Mouse (Mus musculus): ENCODE data around the gene Thop1. TPM values are rescaled to one million over a fixed set of nuclear protein-coding genes. Genes with fewer than 3 reads are reported as not detected.
"Not testable (repeated sequence)": the region's sequence is repeated elsewhere in the genome, so short reads cannot be mapped to it uniquely, and the experiment has no call there.

Thop1 gene
- total RNA-seq, 2 experiments from 2014 or later = 12.3 to 13.2 TPM

DNA sequence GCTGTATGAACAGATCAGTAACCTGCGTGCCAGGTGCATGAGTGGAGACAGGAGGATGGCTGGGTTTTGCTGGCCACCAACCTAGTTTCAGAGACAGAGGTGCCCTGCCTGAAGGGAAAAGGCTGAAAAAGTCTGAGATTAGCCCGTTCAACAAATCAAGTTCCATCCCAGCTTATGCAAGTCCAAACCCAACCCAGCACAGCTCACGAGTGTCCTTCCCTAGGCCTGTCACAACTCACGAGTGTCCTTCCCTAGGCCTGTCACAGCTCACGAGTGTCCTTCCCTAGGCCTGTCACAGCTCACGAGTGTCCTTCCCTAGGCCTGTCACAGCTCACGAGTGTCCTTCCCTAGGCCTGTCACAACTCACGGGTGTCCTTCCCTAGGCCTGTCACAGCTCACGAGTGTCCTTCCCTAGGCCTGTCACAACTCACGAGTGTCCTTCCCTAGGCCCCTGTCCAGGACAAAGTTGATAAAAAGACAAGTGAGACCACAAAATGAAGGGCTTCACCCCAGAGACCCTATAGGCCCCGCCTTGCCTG is 14.0 kb upstream of the Thop1 start:
- DNase-seq (ENCODE audit: low spot score) = not testable (repeated sequence)

DNA sequence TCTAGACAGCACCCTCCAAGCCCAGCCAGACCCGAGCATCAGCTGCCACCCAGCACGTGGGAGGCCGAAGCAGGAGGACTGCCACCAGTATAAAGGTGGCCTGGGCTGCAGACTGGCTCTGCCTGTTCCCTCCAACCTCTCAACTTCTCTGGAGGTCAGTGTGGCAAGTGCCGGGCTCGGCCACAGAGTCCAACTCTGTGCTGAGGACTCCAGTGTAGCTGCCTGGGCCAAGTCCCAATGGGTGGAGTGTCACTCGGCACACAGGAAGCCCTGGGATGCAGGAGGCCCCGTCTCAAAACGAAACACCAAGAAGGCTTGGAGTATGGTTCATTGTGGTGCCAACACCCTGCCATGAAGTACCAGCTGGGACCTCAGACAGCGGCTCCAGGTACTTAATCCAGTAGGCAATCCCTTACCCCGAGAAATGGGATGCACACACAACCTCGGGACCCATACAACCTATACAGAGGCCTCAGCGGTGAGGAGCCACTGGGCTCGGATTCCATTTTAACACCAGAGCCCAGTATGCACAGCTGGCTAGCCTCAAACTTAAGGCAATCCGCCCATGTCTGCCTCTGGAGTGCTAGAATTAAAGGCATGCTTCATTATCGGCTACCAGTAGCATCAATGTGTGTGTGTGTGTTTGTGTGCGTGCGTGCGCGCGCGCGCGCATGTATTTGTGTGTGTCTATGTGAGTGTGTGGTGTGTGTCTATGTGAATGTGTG is 12.3 kb upstream of the Thop1 start:
- no peak for DNase-seq (ENCODE audit: low spot score)
- intact Hi-C loops (cut with DNase I) = no loop called here

More for the DNA sequence above, 14.0 kb upstream of the Thop1 start:
- intact Hi-C loops (cut with DNase I) = loop anchor here (1.0 kb wide), 1 partner anchor 17 kb away; no protein-coding TSS in a partner anchor

DNA sequence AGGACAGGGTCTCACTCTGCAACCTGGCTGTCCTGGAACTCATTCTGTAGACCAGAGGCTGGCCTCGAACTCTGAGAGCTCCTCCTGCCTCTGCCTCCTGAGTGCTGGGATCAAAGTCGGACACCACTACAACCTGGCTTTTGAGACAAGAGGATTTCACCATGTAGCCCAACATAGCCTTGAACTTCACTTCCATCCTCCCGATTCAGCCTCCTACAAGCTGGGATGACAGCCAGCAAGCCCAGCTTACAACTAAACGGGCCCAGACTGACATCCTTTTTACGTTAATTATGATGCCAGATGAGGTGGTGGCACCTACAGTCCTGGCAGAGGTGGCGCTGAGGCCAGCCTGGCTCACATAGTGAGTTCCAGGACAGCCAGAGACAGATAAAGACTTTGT is 10.9 kb upstream of the Thop1 start:
- no peak for DNase-seq (ENCODE audit: low spot score)
- intact Hi-C loops (cut with DNase I) = no loop called here

DNA sequence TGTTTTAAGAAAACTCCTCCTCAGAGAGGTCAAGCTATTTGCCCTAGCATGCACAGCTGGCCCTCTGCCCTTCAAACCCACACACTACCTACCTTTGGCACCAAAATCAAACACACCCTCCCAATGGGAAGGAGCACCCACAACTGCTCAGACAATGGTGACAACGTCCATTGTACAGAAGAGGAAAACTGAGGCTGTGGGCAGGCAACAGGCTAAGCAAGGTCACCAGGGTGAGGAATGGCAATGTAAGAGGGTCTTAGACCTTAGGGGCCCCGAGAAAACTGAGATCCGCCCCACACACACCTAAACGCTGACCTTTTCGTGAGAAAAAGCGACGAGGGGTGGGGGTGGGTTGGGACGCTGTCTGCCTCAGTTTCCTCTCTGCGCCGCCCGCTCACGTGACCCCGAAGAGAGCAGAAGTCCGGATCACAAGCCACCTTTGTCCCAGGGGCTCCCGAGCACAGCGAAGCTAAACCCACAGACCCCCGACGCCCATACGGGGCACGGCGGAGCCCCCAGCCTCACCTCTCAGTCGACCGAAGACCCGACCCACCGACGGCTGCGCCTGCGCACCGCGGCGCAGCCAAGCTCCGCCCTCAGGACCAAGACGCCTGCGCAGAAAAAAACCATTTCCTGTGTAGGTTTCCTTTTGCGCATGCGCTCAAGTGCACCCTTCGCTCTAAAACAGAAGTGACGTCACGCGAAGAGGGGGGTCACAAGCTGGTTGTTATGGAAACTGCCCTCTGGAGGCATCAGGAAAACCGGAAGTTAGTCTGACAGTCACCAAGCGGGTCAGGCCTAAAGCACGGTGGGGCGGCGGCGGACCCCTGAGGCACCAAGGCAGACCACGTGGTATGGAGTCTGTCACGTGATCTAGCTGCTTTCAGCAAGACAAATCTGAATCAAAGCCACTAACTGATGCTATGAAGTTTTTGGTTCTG is 10.0 kb upstream of the Thop1 start, which contains the start of gene Sgta:
TSS of gene Sgta (minus strand) at position 579 of the 941 bp plus-strand sequence.
- intact Hi-C loops (cut with DNase I) = no loop called here
- DNase-seq (ENCODE audit: low spot score) = peak; percentile 99

DNA sequence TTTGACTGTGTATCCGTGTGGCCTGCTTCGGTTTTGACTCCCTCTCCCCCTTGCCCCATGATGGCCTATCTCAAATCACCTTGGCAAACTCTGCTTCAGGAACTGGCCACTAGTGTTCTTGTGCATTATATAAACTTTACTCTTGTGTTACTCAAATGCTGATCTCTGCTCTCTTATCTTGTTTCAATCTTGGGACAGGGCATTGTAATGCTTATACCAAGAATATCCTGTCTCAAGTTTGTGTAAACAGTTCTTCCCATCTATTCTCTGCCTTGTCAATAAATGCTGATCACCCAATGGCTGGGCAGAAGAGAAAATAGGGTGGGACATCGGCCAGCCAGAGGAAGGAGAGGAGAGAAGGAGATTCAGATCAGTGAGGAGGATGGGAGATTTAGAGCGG is 7.1 kb upstream of the Thop1 start:
- DNase-seq (ENCODE audit: low spot score) = no peak
- intact Hi-C loops (cut with DNase I) = no loop called here

DNA sequence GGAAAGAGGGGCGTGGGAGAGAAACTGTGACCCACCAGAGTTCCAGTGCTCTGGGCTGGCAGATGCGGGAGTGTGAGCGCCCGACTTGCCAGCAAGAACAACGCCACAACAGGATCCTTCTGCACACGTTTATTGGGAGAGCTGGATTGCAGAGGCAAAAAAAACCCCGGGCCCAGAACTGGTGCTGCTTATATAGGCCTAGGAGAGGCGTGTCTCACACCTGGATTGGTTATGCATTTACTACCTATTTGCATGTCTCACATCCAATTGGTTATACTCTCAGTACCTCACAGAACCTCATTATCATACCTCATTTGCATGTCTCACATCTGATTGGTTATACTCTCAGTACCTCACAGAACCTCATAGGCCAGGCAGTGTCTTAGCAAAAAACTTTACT is 5.3 kb upstream of the Thop1 start:
- DNase-seq (ENCODE audit: low spot score); intact Hi-C loops (cut with DNase I): not testable (repeated sequence)

DNA sequence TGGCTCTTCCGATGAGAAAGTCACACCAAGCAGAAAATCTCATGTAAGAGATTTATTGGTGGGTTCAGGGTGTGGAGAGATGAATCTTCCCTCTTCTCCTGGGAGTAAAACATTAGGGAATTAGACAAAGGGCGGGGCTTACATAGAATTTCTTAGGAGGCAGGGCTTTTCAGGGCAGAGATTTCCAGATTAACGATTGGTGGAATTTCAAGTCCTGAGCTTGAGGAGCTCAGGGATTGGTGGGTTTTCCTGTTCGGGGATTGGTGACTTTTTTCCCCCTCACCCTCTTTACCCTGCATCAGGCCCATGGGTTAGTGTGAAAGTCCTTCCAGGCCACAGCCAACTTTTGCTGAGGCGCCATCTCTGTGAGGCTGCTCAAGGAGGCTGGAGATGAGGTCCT is 1.1 kb upstream of the Thop1 start:
- DNase-seq (ENCODE audit: low spot score) = no peak
- intact Hi-C loops (cut with DNase I) = no loop called here

DNA sequence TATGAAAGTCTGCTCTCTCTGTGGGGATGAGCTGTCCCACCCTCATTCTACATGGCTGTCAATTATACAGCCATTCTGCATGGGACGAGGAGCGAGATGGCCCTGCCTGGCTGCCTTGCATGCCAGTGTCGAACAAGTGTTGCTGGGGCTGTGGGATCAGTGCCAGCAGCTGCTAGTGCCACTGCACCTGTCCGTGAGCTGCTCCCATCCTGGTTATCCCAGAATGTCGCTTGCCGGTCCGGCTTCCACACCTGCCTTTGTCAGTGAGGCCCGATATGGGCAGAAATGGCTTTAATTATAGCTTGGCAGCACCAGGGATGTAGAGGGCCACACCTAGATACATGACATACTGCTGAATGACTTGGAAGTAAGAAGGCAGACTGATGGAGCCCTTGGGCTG is 2.5 kb downstream of the Thop1 start:
- no peak for DNase-seq (ENCODE audit: low spot score)
- intact Hi-C loops (cut with DNase I) = no loop called here

DNA sequence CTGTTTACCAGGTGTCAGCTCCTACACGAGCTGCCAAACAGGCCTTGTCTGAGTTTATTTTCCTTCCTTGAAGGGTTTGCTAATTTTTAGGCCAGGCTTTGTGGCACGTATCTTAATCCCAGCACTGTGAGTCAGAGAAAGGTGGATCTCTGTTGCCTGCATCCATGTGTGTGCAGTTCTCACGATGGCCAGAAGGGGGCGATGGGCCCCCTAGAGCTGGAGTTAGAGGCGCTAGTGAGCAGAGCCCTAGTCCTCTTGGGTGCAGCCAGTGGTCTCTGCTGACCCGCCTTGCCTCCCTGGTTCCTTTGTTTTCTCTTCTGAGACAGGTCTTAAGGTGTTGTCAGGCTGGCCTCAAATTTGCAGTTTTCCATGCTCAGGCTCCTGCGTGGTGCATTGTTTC is 3.6 kb downstream of the Thop1 start:
- intact Hi-C loops (cut with DNase I) = no loop called here
- DNase-seq (ENCODE audit: low spot score) = no peak

DNA sequence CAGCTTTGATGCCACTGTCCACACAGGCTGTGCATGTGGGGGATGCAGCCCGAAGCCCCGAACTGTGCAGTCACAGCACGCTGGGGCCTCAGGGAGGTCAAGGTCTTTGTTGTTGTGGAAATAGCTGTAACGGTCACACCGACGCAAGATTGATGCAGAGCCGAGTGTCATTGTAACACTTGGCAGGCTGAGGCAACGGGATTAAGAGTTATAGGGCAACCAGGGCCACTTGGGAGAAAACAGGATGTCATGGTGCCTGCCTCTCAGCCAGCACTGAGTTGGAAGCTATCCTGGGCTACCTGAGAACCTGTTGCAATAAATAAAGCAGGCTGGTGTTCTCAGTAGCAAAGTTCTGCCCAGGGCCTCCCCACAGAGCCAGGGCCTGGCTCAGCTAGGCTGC is 5.9 kb downstream of the Thop1 start:
- intact Hi-C loops (cut with DNase I) = no loop called here

DNA sequence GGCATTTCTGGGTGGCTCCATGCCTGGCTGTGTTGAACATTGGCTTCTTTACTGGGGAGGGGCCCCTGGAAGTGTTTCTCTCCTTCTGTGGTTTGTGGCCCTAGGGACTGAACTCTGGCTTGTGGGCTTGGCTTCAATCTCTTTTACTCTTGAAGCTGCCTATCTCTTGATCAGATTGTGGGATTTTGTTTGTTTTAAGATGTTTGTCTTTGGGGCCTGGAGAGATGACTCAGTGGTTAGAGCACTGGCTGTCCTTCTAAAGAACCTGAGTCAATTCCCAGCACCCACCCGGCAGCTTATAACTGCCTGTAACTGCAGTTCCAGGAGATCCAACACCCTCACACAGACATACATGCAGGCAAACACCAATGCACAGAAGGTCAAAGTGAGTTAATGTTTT is 6.5 kb downstream of the Thop1 start:
- intact Hi-C loops (cut with DNase I) = no loop called here
- no peak for DNase-seq (ENCODE audit: low spot score)

More for the DNA sequence above, 5.9 kb downstream of the Thop1 start:
- no peak for DNase-seq (ENCODE audit: low spot score)

DNA sequence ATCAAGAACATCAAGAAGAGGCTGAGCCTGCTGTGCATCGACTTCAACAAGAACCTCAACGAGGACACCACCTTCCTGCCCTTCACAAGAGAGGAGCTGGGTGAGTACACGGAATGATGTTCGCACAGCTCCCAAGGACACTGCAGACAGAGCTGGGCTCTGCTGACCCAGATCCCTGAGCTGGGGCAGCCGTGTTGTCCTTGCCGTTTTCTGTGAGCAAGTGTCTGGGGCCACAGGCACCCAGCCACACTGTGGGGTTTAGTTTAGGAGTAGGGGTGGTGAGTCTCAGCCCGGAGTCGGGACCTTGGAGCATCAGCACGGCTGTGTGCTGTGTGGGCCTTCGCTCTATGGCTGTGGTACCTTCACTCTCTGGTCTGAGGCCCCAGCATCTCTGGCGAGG is 8.1 kb downstream of the Thop1 start:
- intact Hi-C loops (cut with DNase I) = no loop called here
- DNase-seq (ENCODE audit: low spot score) = no peak

DNA sequence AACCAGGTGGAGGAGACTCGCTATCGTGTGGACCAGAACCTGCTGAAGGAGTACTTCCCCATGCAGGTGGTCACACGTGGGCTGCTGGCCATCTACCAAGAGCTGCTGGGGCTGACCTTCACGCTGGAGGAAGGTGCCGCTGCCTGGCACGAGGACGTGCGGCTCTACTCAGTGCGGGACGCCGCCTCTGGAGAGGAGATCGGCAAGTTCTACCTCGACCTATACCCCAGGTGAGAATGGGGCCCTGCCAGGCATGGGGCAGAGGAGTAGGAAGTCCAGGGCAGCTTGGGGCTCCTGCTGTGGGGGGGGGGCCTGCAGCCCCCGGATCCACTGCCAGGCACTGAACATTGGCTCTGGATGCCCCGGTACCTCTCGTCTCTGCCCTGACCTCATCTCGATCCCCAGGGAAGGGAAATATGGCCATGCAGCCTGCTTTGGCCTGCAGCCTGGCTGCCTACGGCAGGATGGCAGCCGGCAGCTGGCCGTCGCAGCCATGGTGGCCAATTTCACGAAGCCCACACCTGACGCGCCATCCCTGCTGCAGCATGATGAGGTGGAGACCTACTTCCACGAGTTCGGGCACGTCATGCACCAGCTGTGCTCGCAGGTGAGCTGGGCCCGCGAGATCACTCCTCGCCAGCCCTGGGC is 10.3 kb downstream of the Thop1 start:
- no peak for DNase-seq (ENCODE audit: low spot score)
- intact Hi-C loops (cut with DNase I) = no loop called here

DNA sequence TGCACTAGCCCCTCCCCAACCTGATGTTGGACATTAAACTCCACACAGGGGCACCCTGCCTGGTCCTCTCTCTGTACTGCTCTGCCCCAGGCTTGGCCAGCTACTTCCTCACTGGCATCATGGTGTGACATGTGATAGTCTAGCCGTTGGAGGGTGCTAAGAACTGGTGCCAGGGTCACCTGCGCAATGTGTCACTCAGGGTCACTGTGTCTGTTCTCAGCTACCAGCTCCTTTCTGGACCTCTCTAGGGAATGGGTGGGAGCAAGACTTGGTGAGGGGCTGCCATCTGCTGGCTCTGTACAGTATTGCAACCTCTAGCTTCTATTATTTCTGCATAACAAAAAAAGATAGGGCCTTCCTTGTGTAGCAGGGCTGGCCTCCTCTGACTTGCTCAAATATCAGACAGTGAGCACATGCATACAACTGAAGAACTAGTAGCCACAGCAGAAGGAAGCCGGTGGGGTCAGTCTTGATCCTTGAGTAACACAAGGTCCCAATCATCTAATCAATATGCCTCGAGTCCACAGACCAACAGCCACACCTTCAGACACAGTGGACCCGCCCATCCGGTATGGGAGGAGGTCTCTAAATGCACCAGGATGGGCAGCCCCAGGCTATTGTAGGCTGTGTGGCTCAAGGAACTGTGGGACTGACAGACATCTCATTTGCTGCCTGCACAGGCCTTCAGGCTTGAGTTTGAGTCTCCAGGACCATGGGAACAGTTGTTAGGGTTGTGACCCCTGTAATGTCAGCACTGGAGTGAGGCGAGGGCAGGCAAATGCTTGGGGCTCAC is 12.5 kb downstream of the Thop1 start:
- no peak for DNase-seq (ENCODE audit: low spot score)
- intact Hi-C loops (cut with DNase I) = loop anchor here (1.0 kb wide), 2 partner anchors 65 to 83 kb away; no protein-coding TSS in a partner anchor

DNA sequence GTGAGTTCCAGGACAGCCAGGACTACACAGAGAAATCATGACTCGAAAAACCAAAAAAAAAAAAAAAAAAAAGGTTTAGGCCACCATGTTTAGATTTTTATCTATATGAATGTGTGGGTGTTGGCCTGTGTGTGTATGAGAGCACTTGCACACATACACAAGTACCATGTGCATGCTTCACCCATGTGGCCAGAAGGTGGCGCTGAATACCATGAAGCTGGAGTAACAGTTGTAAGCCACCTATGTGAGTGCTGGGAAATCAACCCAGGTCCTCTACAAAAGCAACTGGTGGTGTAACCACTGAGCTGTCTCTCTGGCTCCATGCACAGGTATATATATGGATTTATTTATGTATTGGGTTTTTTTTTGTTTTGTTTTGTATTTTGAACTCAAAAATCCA is 17.2 kb downstream of the Thop1 start:
- intact Hi-C loops (cut with DNase I) = loop anchor here (5.0 kb wide), 1 partner anchor 85 kb away; no protein-coding TSS in a partner anchor
- DNase-seq (ENCODE audit: low spot score) = no peak

DNA sequence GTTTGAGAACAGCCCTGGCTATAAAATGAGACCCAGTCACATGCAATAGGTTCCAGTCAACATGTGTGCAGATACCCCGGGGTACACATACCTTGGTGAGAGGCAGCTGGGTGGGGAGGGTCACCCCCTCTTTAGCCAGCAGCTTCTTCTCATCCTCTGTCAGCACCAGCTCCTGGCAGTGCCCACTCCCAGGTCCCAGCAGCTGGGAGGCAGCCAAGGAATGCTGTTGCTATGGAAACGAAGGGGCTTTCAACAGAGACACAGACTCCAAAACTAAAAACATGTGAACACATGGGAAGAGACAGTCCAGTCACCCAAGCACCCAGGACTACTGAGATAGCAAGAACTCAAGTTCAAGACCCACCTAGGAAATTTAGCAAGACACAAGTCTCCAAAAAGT is 19.4 kb downstream of the Thop1 start:
- DNase-seq (ENCODE audit: low spot score) = no peak
- intact Hi-C loops (cut with DNase I) = loop anchor here (5.0 kb wide), 1 partner anchor 83 kb away; no protein-coding TSS in a partner anchor

DNA sequence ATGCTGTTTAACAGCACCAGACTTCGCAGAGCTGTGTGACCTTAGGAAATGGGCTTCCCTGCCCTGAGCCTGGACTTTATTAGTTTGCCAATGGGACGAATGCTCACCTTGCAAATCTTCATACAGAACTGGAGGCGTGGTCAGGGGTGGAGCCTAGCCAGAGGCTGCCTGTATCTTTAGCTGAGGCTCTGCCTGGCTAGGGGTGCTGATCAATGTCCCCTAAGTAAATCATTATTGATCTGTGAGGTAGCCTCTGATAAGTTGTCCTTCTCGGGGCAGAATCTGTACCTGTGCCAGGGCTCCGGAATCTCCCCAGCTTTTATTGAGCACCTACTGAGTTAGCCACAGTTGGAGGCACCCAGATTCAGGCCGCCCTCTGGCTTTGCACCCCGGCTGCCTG is 20.8 kb downstream of the Thop1 start:
- intact Hi-C loops (cut with DNase I) = no loop called here
- DNase-seq (ENCODE audit: low spot score) = no peak

DNA sequence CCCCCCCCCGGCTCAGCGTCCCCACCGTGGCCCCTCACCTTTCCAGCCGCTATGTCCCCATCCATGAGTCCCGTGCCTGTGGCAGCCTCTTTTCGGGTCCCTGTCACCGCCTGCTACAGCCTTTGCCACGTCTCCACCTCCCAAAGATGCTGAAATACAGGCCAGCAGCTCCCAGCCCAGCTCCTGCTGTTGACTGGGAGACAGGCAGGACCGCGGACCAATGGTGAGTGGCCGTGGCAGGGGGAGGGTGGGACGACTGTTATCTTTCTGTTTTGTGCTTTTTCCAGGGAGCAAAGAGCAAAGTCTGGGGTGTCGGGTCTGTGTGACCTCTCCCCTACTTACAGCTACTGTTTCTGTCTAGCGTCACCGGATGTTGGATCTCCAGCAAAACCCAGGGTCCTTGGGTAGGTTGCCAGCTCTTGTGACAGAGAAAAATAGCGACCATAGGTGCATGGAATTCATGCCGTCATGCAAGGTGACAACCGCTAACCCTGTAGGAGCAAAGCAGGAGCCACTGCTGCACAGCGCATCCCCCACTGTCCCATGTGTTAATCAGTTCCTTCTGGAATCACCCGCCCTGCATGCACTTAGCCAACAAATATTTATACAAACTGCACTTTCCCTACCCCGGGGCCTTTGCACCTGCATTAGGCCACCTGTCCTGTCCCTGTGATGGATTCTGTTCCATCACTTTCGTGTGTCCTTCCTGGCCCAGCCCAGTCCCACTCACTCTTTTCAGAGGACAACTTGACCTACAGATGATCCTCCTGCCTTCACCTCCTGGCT is 22.8 kb downstream of the Thop1 start:
- intact Hi-C loops (cut with DNase I) = no loop called here
- no peak for DNase-seq (ENCODE audit: low spot score)

Data from heart, postnatal 25 days (tissue).